Mouse (Mus musculus): Measurements from ENCODE around the gene Msx1.

Gene Msx1

DNA sequence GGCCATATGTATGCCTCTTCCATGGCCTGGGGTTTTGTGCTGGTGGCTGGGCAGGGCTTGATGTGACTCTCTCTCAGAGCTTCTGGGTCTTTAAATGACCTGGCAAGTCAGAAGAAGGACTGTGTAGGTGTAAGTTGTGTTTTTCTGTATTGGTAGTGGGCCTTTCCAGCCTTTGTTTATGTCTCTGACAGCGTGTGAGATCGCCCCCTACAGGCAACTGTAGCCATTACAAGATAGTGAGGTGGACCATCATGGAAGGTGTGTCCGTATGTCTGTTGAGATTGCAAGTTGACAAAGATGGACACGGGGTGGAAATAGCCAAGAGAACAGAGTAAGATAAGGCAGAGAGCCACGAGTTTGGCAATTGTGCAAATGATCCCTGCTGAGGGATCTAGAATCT, 32.2 kb downstream of the Msx1 start:
- CTCF ChIA-PET: no interaction called here

- CTCF ChIA-PET: no interaction called here
These were observed 39.5 kb downstream of the Msx1 start for GRCm38 (mm10) chr5:37784847-37785391.

DNA sequence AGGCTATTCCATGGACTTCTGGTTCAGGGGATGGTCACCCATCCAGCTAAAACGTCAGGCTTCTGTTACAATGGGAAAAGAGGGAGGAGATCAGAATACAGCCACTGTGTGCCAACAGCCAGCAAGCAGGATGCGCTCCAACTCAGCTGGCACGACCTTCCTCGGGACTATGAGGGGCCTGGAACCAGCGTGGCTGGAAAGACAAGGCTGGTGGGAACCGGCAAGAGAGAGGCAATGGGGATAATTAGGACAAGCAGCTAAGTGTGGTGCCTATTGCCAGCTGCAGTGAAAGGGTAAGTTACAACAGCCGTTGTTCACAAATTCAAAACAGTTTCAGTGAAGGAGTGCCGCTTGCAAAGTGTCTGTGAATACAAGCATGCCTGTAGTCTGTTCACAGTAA, 41.1 kb downstream of the Msx1 start:
- CTCF ChIA-PET: no interaction called here

DNA sequence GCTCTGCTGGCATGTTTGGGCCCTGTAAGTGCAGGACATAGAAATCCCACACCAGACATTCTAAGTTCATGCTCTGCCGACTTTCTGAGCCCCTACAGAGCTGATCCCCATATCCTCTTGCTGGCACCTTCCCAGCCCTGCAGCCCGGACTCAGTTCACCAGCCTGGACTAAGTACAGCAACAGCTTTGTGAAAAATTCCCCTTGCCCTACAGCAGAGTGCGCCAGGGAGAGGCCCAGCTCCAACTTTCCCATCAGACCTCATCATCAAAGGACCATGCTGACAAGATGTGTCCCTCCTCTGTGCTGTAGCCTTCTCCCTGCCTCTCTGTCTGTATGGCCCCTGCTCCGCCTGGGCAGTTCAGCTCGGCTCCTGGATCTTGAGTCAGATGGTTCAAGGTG, 48.7 kb downstream of the Msx1 start:
- CTCF ChIA-PET: no interaction called here

- CTCF ChIA-PET: no interaction called here
These were observed 50.4 kb downstream of the Msx1 start for GRCm38 (mm10) chr5:37774011-37774410.

DNA sequence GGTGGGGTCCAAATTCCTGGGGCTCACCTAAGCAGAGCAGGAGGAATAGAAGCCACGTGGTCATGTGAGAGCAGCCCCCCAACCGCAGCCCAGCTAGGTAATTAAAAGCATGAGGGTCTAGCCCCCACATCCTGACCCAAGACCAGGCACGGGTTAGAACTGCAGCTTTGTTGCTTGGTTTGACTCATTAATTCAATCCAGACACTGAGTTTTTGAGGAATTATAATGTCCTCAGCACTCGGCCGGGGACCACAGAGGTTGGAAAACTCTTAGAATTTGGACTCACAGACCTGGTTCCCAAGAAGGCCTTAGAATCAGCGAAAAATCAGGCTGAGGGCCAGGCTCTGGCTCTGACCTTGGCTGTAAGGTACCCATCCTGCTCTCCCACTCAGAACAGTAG, 53.5 kb downstream of the Msx1 start:
- CTCF ChIA-PET: no interaction called here

Data from spleen, embryonic (tissue).